Mouse (Mus musculus): ENCODE results near the gene Dmd. TPM values are rescaled to one million over a fixed set of nuclear protein-coding genes. Genes with fewer than 3 reads are reported as not detected.
A peak's percentile ranks its signal among the peaks of the same experiment; 100 is the strongest.

The Dmd gene
- polyA plus RNA-seq (2015; fragmentation: Nextera tagmentation; extraction: Ambion mirVana) = 31.5 and 31.6 TPM in 2 replicates

DNA sequence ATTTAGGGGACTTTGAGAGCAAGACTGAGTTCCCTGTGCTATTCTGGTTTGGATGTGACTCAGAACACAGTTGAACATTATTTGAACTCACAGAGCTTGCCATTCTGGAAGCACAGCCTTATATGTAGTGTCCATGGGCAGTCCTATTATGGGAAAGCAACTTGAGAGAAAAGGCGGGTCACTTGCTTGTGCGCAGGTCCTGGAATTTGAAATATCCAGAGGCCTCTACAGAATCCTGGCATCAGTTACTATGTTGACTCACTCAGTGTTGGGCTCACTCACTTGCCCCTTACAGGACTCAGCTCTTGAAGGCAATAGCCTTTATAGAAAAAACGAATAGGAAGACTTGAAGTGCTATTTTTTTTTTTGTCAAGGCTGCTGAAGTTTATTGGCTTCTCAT is at the start of gene Dmd:
TSS of gene Dmd (plus strand) at position 241 of the 400 bp plus-strand sequence.
- ATAC-seq (replicated peaks; ENCODE audit: extremely low read depth, insufficient read depth, low FRiP score) = peak; percentile 98
- H3K4me1 ChIP-seq (ENCODE audit: control insufficient read depth, insufficient read depth, low read length) = no peaks in the 10 kb centered on the region
- H3K27me3 ChIP-seq (ENCODE audit: control insufficient read depth, insufficient read depth, low read length) = no peaks in the 10 kb centered on the region
- H3K27ac ChIP-seq (ENCODE audit: low read length) = peak within 1 kb of the TSS; percentile 85
- no peak within 1 kb of the TSS for H3K4me2 ChIP-seq (ENCODE audit: low read depth, low read length)
- H3K4me3 ChIP-seq (ENCODE audit: low read length) = peak within 1 kb of the TSS; percentile 38
- H3K9ac ChIP-seq (ENCODE audit: low read length) = peak within 1 kb of the TSS; percentile 64
- H3K9me3 ChIP-seq (replicated peaks; ENCODE audit: control insufficient read depth, low read length) = no peaks in the 10 kb centered on the region
- H3K36me3 ChIP-seq (ENCODE audit: control insufficient read depth, insufficient read depth) = no peaks in the 10 kb centered on the region
- WGBS = 38% methylated on average over 3 of the region's 3 CpGs

DNA sequence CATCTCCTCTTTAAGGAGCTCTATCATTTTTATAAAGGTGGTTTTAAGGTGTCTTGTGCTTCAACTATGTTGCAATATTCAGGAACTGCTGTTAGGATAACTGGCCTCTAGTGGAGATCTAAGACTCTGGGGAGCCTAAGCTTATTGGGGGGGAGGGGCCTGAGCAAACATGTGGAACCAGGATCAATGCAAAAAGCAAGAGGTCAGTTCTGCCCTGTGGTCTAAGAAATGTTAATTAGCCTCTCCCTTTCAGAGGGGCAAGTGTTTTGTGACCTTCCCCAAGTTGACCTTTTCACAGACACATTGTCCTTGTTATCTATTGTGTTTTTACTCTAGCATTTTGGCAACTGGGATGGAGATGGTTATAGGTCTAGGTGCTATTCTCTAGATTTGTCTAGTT is 47.2 kb upstream of the Dmd start:
- H3K4me1 ChIP-seq (ENCODE audit: control insufficient read depth, insufficient read depth, low read length) = no peaks in the 10 kb centered on the region
- no peaks in the 10 kb centered on the region for H3K36me3 ChIP-seq (ENCODE audit: control insufficient read depth, insufficient read depth)
- no peak for ATAC-seq (replicated peaks; ENCODE audit: extremely low read depth, insufficient read depth, low FRiP score)
- no peak overlapping the region for H3K4me3 ChIP-seq (ENCODE audit: low read length)
- no peak overlapping the region for H3K27ac ChIP-seq (ENCODE audit: low read length)
- H3K9me3 ChIP-seq (replicated peaks; ENCODE audit: control insufficient read depth, low read length) = no peaks in the 10 kb centered on the region
- H3K4me2 ChIP-seq (ENCODE audit: low read depth, low read length) = no peak overlapping the region
- no peak overlapping the region for H3K9ac ChIP-seq (ENCODE audit: low read length)
- H3K27me3 ChIP-seq (ENCODE audit: control insufficient read depth, insufficient read depth, low read length) = no peaks in the 10 kb centered on the region

DNA sequence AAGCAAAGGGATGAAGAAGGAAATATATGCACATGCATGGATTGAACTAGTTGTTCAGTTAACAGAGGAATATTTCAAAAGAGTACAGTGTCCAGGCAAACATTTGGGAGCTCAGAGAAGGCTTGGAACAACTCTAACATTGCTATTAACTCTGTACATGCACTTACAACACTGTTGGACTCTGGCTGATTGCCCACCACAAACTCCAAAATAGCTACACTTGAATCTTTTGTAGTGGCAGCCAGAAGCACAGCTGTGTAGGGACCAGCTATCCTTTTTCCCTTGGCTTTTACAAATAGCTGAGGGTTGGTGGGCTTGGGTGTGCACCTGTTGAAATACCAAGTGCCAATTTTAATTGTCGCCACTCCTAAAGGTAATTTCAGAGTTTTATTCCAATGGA is 39.0 kb downstream of the Dmd start:
- H3K4me3 ChIP-seq (ENCODE audit: low read length) = no peak overlapping the region
- no peaks in the 10 kb centered on the region for H3K4me1 ChIP-seq (ENCODE audit: control insufficient read depth, insufficient read depth, low read length)
- H3K27ac ChIP-seq (ENCODE audit: low read length) = no peak overlapping the region
- peak; percentile 32; the same call in 1 of the 2 replicates for ATAC-seq (replicated peaks; ENCODE audit: extremely low read depth, insufficient read depth, low FRiP score)
- no peaks in the 10 kb centered on the region for H3K27me3 ChIP-seq (ENCODE audit: control insufficient read depth, insufficient read depth, low read length)
- H3K9me3 ChIP-seq (replicated peaks; ENCODE audit: control insufficient read depth, low read length) = no peaks in the 10 kb centered on the region
- WGBS = 67% methylated on average over 1 of the region's 1 CpGs
- no peaks in the 10 kb centered on the region for H3K36me3 ChIP-seq (ENCODE audit: control insufficient read depth, insufficient read depth)
- H3K9ac ChIP-seq (ENCODE audit: low read length) = no peak overlapping the region
- H3K4me2 ChIP-seq (ENCODE audit: low read depth, low read length) = no peak overlapping the region

DNA sequence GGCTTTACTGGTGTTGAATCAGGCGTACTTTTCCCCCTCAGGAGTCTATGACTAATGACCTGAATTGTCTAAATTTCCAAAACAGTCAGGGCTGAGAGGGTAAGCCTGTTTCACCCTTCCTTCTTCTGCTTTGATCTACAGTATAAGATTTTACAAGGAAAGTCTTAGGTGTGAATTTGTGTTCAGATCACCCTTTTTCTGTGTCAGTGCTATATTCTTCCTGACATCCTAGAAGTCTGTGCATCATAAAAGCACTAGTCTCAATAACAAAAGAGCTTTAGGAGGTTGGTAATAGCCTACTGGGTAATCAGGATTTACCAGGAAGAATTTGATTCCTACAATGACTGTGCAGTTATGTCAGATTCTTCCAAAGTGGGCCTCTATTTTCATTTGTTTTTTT is 101.5 kb downstream of the Dmd start:
- Histone ChIP-seq H3K4me3 (ENCODE audit: low read length) (no peak overlapping the region), H3K4me1 (ENCODE audit: control insufficient read depth, insufficient read depth, low read length) (no peaks in the 10 kb centered on the region), H3K27me3 (ENCODE audit: control insufficient read depth, insufficient read depth, low read length) (no peaks in the 10 kb centered on the region), H3K36me3 (ENCODE audit: control insufficient read depth, insufficient read depth) (no peaks in the 10 kb centered on the region), H3K9ac (ENCODE audit: low read length) (no peak overlapping the region), H3K4me2 (ENCODE audit: low read depth, low read length) (no peak overlapping the region), H3K9me3 (replicated peaks; ENCODE audit: control insufficient read depth, low read length) (no peaks in the 10 kb centered on the region), H3K27ac (ENCODE audit: low read length) (no peak overlapping the region)
- ATAC-seq (replicated peaks; ENCODE audit: extremely low read depth, insufficient read depth, low FRiP score) = no peak
- WGBS = 83% methylated on average over 1 of the region's 1 CpGs

DNA sequence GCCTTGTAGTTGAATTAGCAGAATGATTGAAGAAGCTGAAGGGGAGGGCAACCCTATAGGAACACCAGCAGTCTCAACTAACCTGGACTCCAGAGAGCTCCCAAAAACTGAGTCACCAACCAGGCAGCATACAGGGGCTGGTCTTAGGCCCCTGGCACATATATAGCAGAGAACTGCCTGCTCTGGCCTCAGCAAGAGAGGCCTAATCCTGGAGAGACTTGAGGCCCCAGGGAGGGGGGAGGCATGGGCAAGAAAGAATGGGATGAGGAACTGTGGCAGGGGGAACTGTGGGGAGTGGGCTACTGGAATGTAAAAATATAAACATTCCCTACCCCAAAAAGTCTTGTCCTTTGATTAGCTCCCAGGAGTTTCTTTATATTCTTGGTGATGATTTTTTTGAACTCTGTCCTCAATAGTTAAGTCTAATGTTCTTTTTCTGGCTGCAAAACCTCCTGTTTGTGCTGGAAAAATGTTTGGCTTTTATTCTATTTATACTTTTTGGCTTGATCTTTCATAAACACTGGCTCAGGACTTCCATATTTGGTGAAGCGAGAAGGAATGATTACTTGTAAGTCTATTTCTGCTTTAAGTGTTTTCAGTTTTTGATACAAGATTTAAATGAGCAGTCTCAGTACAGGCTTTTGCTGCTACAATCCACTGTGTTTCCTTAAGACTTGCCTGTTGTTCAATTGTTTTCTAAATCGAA is 167.7 kb downstream of the Dmd start:
- H3K4me1 ChIP-seq (ENCODE audit: control insufficient read depth, insufficient read depth, low read length) = no peaks in the 10 kb centered on the region
- ATAC-seq (replicated peaks; ENCODE audit: extremely low read depth, insufficient read depth, low FRiP score) = no peak
- 54% methylated on average over 2 of the region's 2 CpGs for WGBS
- no peaks in the 10 kb centered on the region for H3K36me3 ChIP-seq (ENCODE audit: control insufficient read depth, insufficient read depth)
- no peak overlapping the region for H3K4me3 ChIP-seq (ENCODE audit: low read length)
- H3K27me3 ChIP-seq (ENCODE audit: control insufficient read depth, insufficient read depth, low read length) = no peaks in the 10 kb centered on the region
- no peak overlapping the region for H3K9ac ChIP-seq (ENCODE audit: low read length)
- peak overlapping the region; percentile 51 for H3K27ac ChIP-seq (ENCODE audit: low read length)
- no peak overlapping the region for H3K4me2 ChIP-seq (ENCODE audit: low read depth, low read length)
- no peaks in the 10 kb centered on the region for H3K9me3 ChIP-seq (replicated peaks; ENCODE audit: control insufficient read depth, low read length)

DNA sequence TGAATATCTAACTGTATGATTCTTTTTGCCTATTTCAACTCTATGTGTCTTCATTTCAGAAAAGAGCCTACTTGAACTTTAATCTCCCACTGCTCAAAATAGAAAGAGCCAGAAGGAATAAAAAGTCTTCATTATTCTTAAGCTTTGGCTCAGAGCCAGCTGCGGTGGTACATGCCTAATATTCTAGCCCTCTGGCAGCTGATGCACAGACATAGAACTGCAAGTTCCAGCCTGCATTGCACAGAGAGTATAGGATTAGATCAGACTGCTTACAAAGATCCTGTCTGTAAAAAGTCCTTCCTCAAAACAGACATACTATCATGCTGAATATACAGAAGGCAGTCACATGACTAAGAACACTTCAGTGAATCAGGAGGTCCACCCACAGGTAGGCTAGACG is 168.5 kb downstream of the Dmd start:
- no peak overlapping the region for H3K4me2 ChIP-seq (ENCODE audit: low read depth, low read length)
- ATAC-seq (replicated peaks; ENCODE audit: extremely low read depth, insufficient read depth, low FRiP score) = no peak
- 48% methylated on average over 2 of the region's 2 CpGs for WGBS
- H3K4me1 ChIP-seq (ENCODE audit: control insufficient read depth, insufficient read depth, low read length) = no peaks in the 10 kb centered on the region
- H3K27me3 ChIP-seq (ENCODE audit: control insufficient read depth, insufficient read depth, low read length) = no peaks in the 10 kb centered on the region
- no peaks in the 10 kb centered on the region for H3K36me3 ChIP-seq (ENCODE audit: control insufficient read depth, insufficient read depth)
- no peak overlapping the region for H3K9ac ChIP-seq (ENCODE audit: low read length)
- H3K4me3 ChIP-seq (ENCODE audit: low read length) = no peak overlapping the region
- no peak overlapping the region for H3K27ac ChIP-seq (ENCODE audit: low read length)
- H3K9me3 ChIP-seq (replicated peaks; ENCODE audit: control insufficient read depth, low read length) = no peaks in the 10 kb centered on the region

DNA sequence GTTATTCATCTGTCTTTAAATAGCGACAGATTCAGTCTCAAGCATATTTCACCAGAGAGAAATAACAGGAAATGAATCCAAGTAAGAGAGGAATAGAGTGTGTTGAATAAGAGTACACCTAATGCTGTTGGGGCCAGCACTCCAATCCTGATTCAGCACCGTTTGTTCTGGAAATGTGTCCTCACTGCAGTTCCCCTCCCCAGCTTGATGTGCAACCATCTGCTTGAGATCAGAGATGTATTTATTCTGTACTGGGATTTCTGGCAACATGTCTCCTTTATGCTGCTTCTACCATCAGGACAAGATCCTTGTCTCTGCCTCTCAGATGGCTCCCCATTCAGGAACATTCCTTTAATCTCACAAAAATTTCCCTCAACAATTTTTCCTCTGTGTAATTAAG is 271.9 kb downstream of the Dmd start:
- ATAC-seq (replicated peaks; ENCODE audit: extremely low read depth, insufficient read depth, low FRiP score) = no peak
- H3K4me2 ChIP-seq (ENCODE audit: low read depth, low read length) = no peak overlapping the region
- WGBS = 40% methylated on average over 2 of the region's 2 CpGs

DNA sequence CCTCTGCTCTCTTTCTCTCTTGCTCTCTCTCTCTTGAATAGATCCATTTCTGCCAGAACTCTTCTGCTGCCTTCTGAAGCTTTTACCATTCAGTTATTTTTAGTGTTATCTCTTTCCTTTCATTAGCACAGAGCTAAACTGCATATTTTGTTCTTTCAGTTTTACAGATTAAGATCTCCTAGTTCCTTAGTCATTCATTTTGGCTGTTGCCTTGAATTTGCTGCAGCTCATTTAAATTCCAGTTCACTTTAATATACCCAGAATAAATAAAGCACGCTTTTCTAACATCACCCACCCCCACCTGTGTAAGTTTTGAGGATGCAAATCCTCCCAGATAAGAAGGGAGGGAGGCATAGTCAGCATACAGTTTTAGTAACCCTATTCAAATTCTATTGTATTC is 272.4 kb downstream of the Dmd start:
- H3K36me3 ChIP-seq (ENCODE audit: control insufficient read depth, insufficient read depth) = no peaks in the 10 kb centered on the region
- no peak overlapping the region for H3K4me3 ChIP-seq (ENCODE audit: low read length)
- no peak overlapping the region for H3K9ac ChIP-seq (ENCODE audit: low read length)
- no peak overlapping the region for H3K4me2 ChIP-seq (ENCODE audit: low read depth, low read length)
- no peaks in the 10 kb centered on the region for H3K27me3 ChIP-seq (ENCODE audit: control insufficient read depth, insufficient read depth, low read length)
- no peak for ATAC-seq (replicated peaks; ENCODE audit: extremely low read depth, insufficient read depth, low FRiP score)
- 44% methylated on average over 1 of the region's 1 CpGs for WGBS
- no peak overlapping the region for H3K27ac ChIP-seq (ENCODE audit: low read length)
- H3K9me3 ChIP-seq (replicated peaks; ENCODE audit: control insufficient read depth, low read length) = no peaks in the 10 kb centered on the region
- no peaks in the 10 kb centered on the region for H3K4me1 ChIP-seq (ENCODE audit: control insufficient read depth, insufficient read depth, low read length)

More for the DNA sequence above, 271.9 kb downstream of the Dmd start:
- no peaks in the 10 kb centered on the region for H3K36me3 ChIP-seq (ENCODE audit: control insufficient read depth, insufficient read depth)
- no peaks in the 10 kb centered on the region for H3K27me3 ChIP-seq (ENCODE audit: control insufficient read depth, insufficient read depth, low read length)
- H3K9ac ChIP-seq (ENCODE audit: low read length) = no peak overlapping the region
- H3K9me3 ChIP-seq (replicated peaks; ENCODE audit: control insufficient read depth, low read length) = no peaks in the 10 kb centered on the region
- no peak overlapping the region for H3K4me3 ChIP-seq (ENCODE audit: low read length)
- no peaks in the 10 kb centered on the region for H3K4me1 ChIP-seq (ENCODE audit: control insufficient read depth, insufficient read depth, low read length)
- no peak overlapping the region for H3K27ac ChIP-seq (ENCODE audit: low read length)

DNA sequence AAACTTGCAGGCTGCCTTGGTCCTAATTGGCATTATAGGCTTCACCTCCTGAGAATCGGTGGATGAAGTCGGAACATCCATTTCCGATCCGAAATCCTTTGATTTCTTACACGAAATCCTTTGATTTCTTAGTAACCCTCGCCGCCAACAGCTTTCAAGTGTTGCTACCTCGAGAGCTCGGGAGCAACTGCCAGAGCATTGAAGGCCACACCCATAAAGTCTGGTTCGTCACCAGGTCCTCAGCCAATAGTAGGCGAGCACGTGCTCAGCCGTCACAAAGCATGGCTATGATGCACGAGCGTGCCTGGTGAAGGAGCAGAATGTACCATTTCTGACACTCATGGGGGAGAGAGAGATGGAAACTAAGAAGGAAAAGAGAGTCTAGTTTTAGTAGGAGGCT is 538.9 kb downstream of the Dmd start, which contains the start of gene Tsga8:
TSS of gene Tsga8 (minus strand) at position 327 of the 400 bp plus-strand sequence.
- no peaks in the 10 kb centered on the region for H3K4me1 ChIP-seq (ENCODE audit: control insufficient read depth, insufficient read depth, low read length)
- H3K36me3 ChIP-seq (ENCODE audit: control insufficient read depth, insufficient read depth) = no peaks in the 10 kb centered on the region
- no peak within 1 kb of the TSS for H3K9ac ChIP-seq (ENCODE audit: low read length)
- H3K27me3 ChIP-seq (ENCODE audit: control insufficient read depth, insufficient read depth, low read length) = no peaks in the 10 kb centered on the region
- no peak within 1 kb of the TSS for H3K4me3 ChIP-seq (ENCODE audit: low read length)
- no peaks in the 10 kb centered on the region for H3K9me3 ChIP-seq (replicated peaks; ENCODE audit: control insufficient read depth, low read length)
- no peak within 1 kb of the TSS for H3K27ac ChIP-seq (ENCODE audit: low read length)
- WGBS = 87% methylated on average over 15 of the region's 15 CpGs
- no peak for ATAC-seq (replicated peaks; ENCODE audit: extremely low read depth, insufficient read depth, low FRiP score)
- no peak within 1 kb of the TSS for H3K4me2 ChIP-seq (ENCODE audit: low read depth, low read length)

Data from heart, embryonic 16.5 days (tissue).